Mouse (Mus musculus): Measurements from ENCODE around the gene Rbm10. TPM values are rescaled to one million over a fixed set of nuclear protein-coding genes. Genes with fewer than 3 reads are reported as not detected.

Rbm10 gene
- polyA plus RNA-seq (2017; shearing (Covaris generic)): 42.1 TPM

GRCm38 (mm10) chrX:20617176-20617902 is at the start of gene Rbm10, which contains the start of gene Ndufb11:
Gene Rbm10, plus strand, starts transcription at chrX:20617503.
Gene Ndufb11, minus strand, starts transcription at chrX:20617619.

GRCm38 (mm10) chrX:20658026-20658652 is 40.8 kb downstream of the Rbm10 start, which contains the start of gene Uba1:
Gene Uba1, plus strand, starts transcription at chrX:20658326.

GRCm38 (mm10) chrX:20687519-20688067 is 70.3 kb downstream of the Rbm10 start, which contains the start of gene Cdk16:
Gene Cdk16, plus strand, starts transcription at chrX:20687954.

Other genes with a start within 250 kb of the Rbm10 start
- 3.8 TPM for gene Jade3, start 191.8 kb upstream of the Rbm10 start, polyA plus RNA-seq (2017; shearing (Covaris generic))
- not detected for gene Rgn, start 67.7 kb upstream of the Rbm10 start, polyA plus RNA-seq (2017; shearing (Covaris generic))
- gene Ndufb11, start 116 bp downstream of the Rbm10 start, polyA plus RNA-seq (2017; shearing (Covaris generic)): 163 TPM
- 182 TPM for gene Uba1, start 40.8 kb downstream of the Rbm10 start, polyA plus RNA-seq (2017; shearing (Covaris generic))
- 71.8 TPM for gene Cdk16, start 70.5 kb downstream of the Rbm10 start, polyA plus RNA-seq (2017; shearing (Covaris generic))
- gene Usp11, start 86.4 kb downstream of the Rbm10 start, polyA plus RNA-seq (2017; shearing (Covaris generic)): 12.1 TPM
- gene Araf, start 180.3 kb downstream of the Rbm10 start, polyA plus RNA-seq (2017; shearing (Covaris generic)): 161 TPM

All from effector memory CD4-positive, alpha-beta T cell, adult 7 months (primary cell).